Mouse (Mus musculus) hindbrain, embryonic 14.5 days (tissue): Measurements from ENCODE around the gene Lrrc9. TPM values are rescaled to one million over a fixed set of nuclear protein-coding genes. Genes with fewer than 3 reads are reported as not detected.

Experiments used
- ATAC-seq: fragments of 200-750 bp; cut with Nextera tagmentation; 2 replicates; pipeline ENCODE4 v1.8.0; 2017; ENCODE audit warnings: moderate number of reproducible peaks, mild to moderate bottlenecking, moderate TSS enrichment, moderate library complexity; ENCODE audit not compliant: low FRiP score
- DNase-seq: peaks from one replicate; pipeline ENCODE4 v3.0.0-alpha.2; 2015; ENCODE audit warnings: low spot score
- H3K27ac ChIP-seq: fragments of 300-500 bp; sonication (generic); 2 replicates; pipeline ENCODE4 v1.5.1; 2014; ENCODE audit warnings: mild to moderate bottlenecking, moderate library complexity
- H3K27me3 ChIP-seq: fragments of 300-500 bp; sonication (generic); 2 replicates; pipeline ENCODE4 v1.6.1; 2014; ENCODE audit warnings: mild to moderate bottlenecking, low read length, mixed read lengths; ENCODE audit not compliant: control insufficient read depth, insufficient read depth
- H3K36me3 ChIP-seq: fragments of 300-500 bp; sonication (generic); replicated peaks from 2 replicates; pipeline ENCODE4 v1.6.1; 2014; ENCODE audit not compliant: control insufficient read depth, insufficient read depth
- H3K4me1 ChIP-seq: fragments of 300-500 bp; sonication (generic); replicated peaks from 2 replicates; pipeline ENCODE4 v1.6.1; 2014; ENCODE audit warnings: antibody characterized with exemption, low read length, mixed read lengths; ENCODE audit not compliant: control insufficient read depth, insufficient read depth
- H3K4me2 ChIP-seq: fragments of 300-500 bp; sonication (generic); replicated peaks from 2 replicates; pipeline ENCODE4 v1.6.1; 2014; ENCODE audit warnings: mild to moderate bottlenecking, moderate library complexity
- H3K4me3 ChIP-seq: fragments of 300-500 bp; sonication (generic); replicated peaks from 2 replicates; pipeline ENCODE4 v1.5.1; 2014; ENCODE audit warnings: mild to moderate bottlenecking, low read length
- H3K9ac ChIP-seq: fragments of 300-500 bp; sonication (generic); 2 replicates; pipeline ENCODE4 v1.6.1; 2014
- H3K9me3 ChIP-seq: fragments of 300-500 bp; sonication (generic); 2 replicates; pipeline ENCODE4 v1.6.1; 2016; ENCODE audit warnings: low read length; ENCODE audit not compliant: control insufficient read depth
- WGBS: fragments of 180-500 bp; shearing (Covaris S2); extraction: QIAGEN DNeasy Blood & Tissue Kit; methylation state at CpG from one replicate; pipeline ENCODE4 v1.1.7; 2014; 5-methylcytosine and 5-hydroxymethylcytosine counted together
- polyA plus RNA-seq: library from polyadenylated mRNA; unstranded; fragments of >200 nt; fragmentation: Nextera tagmentation; extraction: Ambion mirVana; gene quantifications from 2 replicates; pipeline ENCODE4 v1.2.1, GENCODE M21; 2014

Gene Lrrc9
- polyA plus RNA-seq, 1 experiment from 2014 or later, result 4.5 TPM

DNA sequence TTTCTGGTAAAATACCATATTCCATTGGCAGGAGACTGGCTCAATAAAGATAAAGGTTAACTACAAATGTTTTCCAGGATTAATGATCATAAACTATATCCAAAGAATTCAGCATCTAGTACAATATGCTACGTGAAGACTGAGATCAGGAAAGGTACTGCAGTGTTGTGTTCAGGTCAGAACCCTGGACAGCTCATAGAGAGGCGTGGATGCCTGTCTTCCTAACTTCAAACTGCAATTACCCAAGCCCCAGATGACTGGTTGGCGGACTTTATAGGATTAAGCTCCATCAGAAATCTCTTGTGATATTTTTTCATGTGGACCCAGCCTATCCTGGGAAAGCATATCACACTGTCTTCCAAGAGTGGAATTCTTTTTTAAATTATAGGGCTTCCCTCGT, 19.0 kb upstream of the Lrrc9 start:
- WGBS, result 59% methylated on average over 4 of the region's 4 CpGs
- no peak for ATAC-seq

DNA sequence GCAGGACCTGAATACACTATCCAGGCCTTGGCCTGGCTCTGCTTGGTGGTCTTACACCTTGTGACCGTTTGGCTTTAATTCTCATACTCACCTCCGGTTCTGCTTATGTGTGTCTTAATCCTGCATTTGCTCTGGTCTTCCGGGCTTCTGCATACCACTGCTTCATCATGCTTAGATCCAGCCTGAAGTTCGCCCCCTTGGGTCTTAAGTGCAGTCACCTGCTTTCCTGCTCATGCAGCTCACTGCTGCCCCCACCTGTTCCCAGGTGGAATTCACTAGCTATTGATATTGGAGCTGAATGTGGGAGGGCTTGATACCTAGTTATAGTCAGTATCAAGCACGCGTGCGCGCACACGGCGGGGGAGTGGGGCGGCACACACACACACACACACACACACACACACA, 13.9 kb upstream of the Lrrc9 start:
- DNase-seq (peak; percentile 88), ATAC-seq (peak; percentile 55; the same call in 1 of the 2 replicates)
- Histone ChIP-seq H3K9me3 (no peaks in the 10 kb centered on the region), H3K27ac (no peak overlapping the region), H3K4me1 (no peaks in the 10 kb centered on the region), H3K9ac (no peak overlapping the region), H3K27me3 (no peaks in the 10 kb centered on the region), H3K4me2 (peak overlapping the region; percentile 37; the same call in 1 of the 2 replicates), H3K36me3 (no peaks in the 10 kb centered on the region), H3K4me3 (0 out of 2 replicates have a peak overlapping the region, but pooled peaks have one; percentile 3)
- WGBS, result 26% methylated on average over 11 of the region's 11 CpGs

More for the DNA sequence above, 19.0 kb upstream of the Lrrc9 start:
- H3K4me3 ChIP-seq, result no peak overlapping the region
- no peak overlapping the region for H3K27ac ChIP-seq
- no peak for DNase-seq
- H3K4me1 ChIP-seq, result no peaks in the 10 kb centered on the region
- no peak overlapping the region for H3K9ac ChIP-seq
- no peaks in the 10 kb centered on the region for H3K27me3 ChIP-seq
- no peak overlapping the region for H3K4me2 ChIP-seq
- no peaks in the 10 kb centered on the region for H3K9me3 ChIP-seq
- no peaks in the 10 kb centered on the region for H3K36me3 ChIP-seq

- Histone ChIP-seq H3K27ac (no peak overlapping the region), H3K27me3 (no peaks in the 10 kb centered on the region), H3K4me1 (0 out of 2 replicates have a peak, but pooled peaks cover 1% of the 10 kb centered on the region), H3K36me3 (no peaks in the 10 kb centered on the region), H3K4me3 (no peak overlapping the region), H3K9me3 (no peaks in the 10 kb centered on the region), H3K4me2 (no peak overlapping the region), H3K9ac (no peak overlapping the region)
- no peak for DNase-seq
- WGBS, result 82% methylated on average over 4 of the region's 4 CpGs
- no peak for ATAC-seq
These were observed 9.5 kb upstream of the Lrrc9 start for GRCm38 (mm10) chr12:72432209-72432608.

DNA sequence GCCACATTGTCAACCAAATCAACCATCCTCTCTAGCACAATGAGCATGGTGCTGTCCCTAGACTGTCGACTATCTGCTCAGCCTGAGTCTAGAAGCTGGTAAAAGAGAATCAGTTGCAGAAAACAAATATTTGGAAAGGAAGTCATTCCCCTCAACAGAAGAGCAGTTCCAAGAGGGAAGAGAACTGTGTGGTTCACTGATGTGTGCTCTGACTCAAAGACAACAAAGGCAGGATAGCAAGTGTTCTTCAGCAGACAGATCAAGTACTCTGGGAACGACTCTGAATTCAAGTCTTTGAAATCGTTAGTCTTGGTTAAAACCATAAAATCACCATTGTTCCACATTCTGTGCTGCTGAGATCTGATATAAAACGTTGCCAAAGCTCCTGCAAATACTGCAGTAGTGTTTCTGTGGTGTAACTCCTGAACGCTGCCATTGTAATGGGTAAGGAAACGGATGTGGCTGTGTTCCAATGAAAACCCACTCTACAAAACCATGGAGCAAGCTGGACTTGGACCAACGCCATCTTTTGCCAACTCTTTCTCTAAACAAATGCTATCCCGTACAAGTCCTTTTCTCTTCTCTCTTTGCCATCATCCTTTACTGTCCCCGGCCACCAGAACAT, 8.3 kb upstream of the Lrrc9 start:
- DNase-seq (peak; percentile 51), ATAC-seq (peak; percentile 37; the same call in 1 of the 2 replicates)
- H3K27me3 ChIP-seq, result no peaks in the 10 kb centered on the region
- no peak overlapping the region for H3K9ac ChIP-seq
- H3K4me2 ChIP-seq, result no peak overlapping the region
- 51% methylated on average over 9 of the region's 9 CpGs for WGBS
- H3K9me3 ChIP-seq, result no peaks in the 10 kb centered on the region
- H3K27ac ChIP-seq, result no peak overlapping the region
- H3K4me3 ChIP-seq, result no peak overlapping the region
- no peaks in the 10 kb centered on the region for H3K36me3 ChIP-seq
- 0 out of 2 replicates have a peak, but pooled peaks cover 6% of the 10 kb centered on the region for H3K4me1 ChIP-seq

DNA sequence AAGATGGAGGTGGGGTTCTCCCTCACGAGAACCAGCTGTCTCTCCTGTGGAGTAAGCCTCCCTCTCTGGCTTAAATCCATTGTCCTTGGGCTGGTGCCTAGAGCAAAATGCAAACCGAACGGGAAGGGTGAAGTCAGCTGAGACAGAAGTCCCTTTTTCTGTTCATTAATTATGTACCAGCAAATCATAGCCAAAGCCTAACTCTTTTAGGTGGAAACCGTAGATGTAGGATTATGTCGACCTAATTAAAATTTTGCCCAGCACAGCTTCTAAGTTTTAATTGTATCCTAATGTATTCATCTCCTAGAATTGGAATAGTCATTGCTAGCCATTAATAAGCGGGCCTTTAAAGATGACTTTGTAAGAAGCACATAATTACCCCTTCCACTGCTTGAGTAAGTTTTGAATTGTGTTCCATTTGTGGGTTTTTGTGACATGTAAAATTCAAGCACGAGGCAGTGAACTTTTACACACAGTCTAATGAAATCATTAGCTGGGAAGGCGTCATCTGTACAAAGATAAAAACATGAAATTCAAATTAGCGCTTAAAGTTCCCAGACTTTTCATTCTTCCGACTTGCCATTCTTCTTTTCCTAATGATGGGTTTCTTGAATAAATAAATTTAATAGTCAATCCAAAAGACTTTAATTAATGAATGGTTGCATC, 3.9 kb upstream of the Lrrc9 start:
- Histone ChIP-seq H3K27ac (peak overlapping the region; percentile 49; the same call in 1 of the 2 replicates), H3K4me2 (no peak overlapping the region), H3K4me1 (0 out of 2 replicates have a peak, but pooled peaks cover 16% of the 10 kb centered on the region), H3K27me3 (no peaks in the 10 kb centered on the region), H3K9me3 (no peaks in the 10 kb centered on the region), H3K36me3 (no peaks in the 10 kb centered on the region), H3K4me3 (no peak overlapping the region), H3K9ac (no peak overlapping the region)
- DNase-seq, result no peak
- 46% methylated on average over 10 of the region's 10 CpGs for WGBS
- no peak for ATAC-seq

GRCm38 (mm10) chr12:72438961-72439480, 2.6 kb upstream of the Lrrc9 start:
- Histone ChIP-seq H3K27ac (no peak overlapping the region), H3K27me3 (no peaks in the 10 kb centered on the region), H3K4me3 (no peak overlapping the region), H3K9me3 (no peaks in the 10 kb centered on the region), H3K4me2 (no peak overlapping the region), H3K9ac (no peak overlapping the region), H3K36me3 (no peaks in the 10 kb centered on the region), H3K4me1 (0 out of 2 replicates have a peak, but pooled peaks cover 16% of the 10 kb centered on the region)
- WGBS, result 51% methylated on average over 6 of the region's 6 CpGs
- DNase-seq (no peak), ATAC-seq (no peak)

DNA sequence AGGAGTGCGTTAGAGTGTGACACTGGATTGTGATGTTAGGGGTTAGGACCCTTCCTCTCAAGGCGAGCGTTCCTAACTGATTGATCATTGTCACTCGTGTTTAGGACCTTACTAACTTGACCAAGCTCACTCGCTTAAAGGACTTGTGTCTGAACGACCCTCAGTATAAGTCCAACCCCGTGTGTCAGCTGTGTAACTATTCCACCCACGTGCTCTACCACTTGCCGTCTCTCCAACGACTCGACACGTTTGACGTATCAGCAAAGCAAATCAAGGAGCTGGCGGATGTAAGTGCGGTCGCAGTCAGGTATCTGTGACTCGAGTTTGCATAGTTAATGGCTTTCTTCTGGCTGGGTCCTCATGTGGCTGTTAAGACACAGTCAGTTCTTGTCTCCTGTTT, 12.3 kb downstream of the Lrrc9 start:
- Histone ChIP-seq H3K9me3 (no peaks in the 10 kb centered on the region), H3K27me3 (no peaks in the 10 kb centered on the region), H3K36me3 (no peaks in the 10 kb centered on the region), H3K4me3 (no peak overlapping the region), H3K9ac (no peak overlapping the region), H3K27ac (no peak overlapping the region), H3K4me1 (no peaks in the 10 kb centered on the region), H3K4me2 (no peak overlapping the region)
- 78% methylated on average over 17 of the region's 17 CpGs for WGBS
- ATAC-seq, result no peak
- DNase-seq, result no peak

GRCm38 (mm10) chr12:72461191-72461893, 19.7 kb downstream of the Lrrc9 start:
- H3K9ac ChIP-seq, result no peak overlapping the region
- H3K9me3 ChIP-seq, result no peaks in the 10 kb centered on the region
- H3K4me2 ChIP-seq, result peak overlapping the region; percentile 4; the same call in 1 of the 2 replicates
- DNase-seq, result peak; percentile 68
- ATAC-seq, result 0 out of 2 replicates have a peak, but pooled peaks have one; percentile 21
- no peaks in the 10 kb centered on the region for H3K36me3 ChIP-seq
- 56% methylated on average over 11 of the region's 11 CpGs for WGBS
- H3K27me3 ChIP-seq, result no peaks in the 10 kb centered on the region
- H3K4me3 ChIP-seq, result no peak overlapping the region
- no peak overlapping the region for H3K27ac ChIP-seq
- no peaks in the 10 kb centered on the region for H3K4me1 ChIP-seq
